Mouse (Mus musculus) lung, embryonic 14.5 days (tissue): Measurements from ENCODE around the gene Micall2. TPM values are rescaled to one million over a fixed set of nuclear protein-coding genes. Genes with fewer than 3 reads are reported as not detected.
A peak's percentile ranks its signal among the peaks of the same experiment; 100 is the strongest.

ENCODE experiments used
- ATAC-seq: fragments of 200-750 bp; cut with Nextera tagmentation; 2 replicates; pipeline ENCODE4 v1.8.0; 2017; ENCODE audit warnings: mild to moderate bottlenecking, moderate TSS enrichment, moderate library complexity; ENCODE audit not compliant: insufficient read depth
- DNase-seq: peaks from one replicate; pipeline ENCODE4 v3.0.0-alpha.2; 2015
- H3K27ac ChIP-seq: fragments of 300-500 bp; sonication (generic); 2 replicates; pipeline ENCODE4 v1.5.1; 2014; ENCODE audit warnings: low read depth, mild to moderate bottlenecking, moderate library complexity
- H3K27me3 ChIP-seq: fragments of 300-500 bp; sonication (generic); 2 replicates; pipeline ENCODE4 v1.6.1; 2014; ENCODE audit warnings: low read length, control low read depth; ENCODE audit not compliant: insufficient read depth
- H3K36me3 ChIP-seq: fragments of 300-500 bp; sonication (generic); 2 replicates; pipeline ENCODE4 v1.6.1; 2014; ENCODE audit warnings: control low read depth; ENCODE audit not compliant: insufficient read depth
- H3K4me1 ChIP-seq: fragments of 300-500 bp; sonication (generic); 2 replicates; pipeline ENCODE4 v1.6.1; 2014; ENCODE audit warnings: antibody characterized with exemption, control low read depth; ENCODE audit not compliant: insufficient read depth
- H3K4me2 ChIP-seq: fragments of 300-500 bp; sonication (generic); 2 replicates; pipeline ENCODE4 v1.6.1; 2014; ENCODE audit warnings: mild to moderate bottlenecking
- H3K4me3 ChIP-seq: fragments of 300-500 bp; sonication (generic); 2 replicates; pipeline ENCODE4 v1.5.1; 2014; ENCODE audit warnings: low read depth, low read length
- H3K9ac ChIP-seq: fragments of 300-500 bp; sonication (generic); 2 replicates; pipeline ENCODE4 v1.6.1; 2014
- H3K9me3 ChIP-seq: fragments of 300-500 bp; sonication (generic); 2 replicates; pipeline ENCODE4 v1.6.1; 2016; ENCODE audit warnings: low read depth, low read length, control low read depth
- CTCF ChIP-seq: IDR thresholded peaks from 2 replicates; pipeline ENCODE4 v1.5.1; 2016; ENCODE audit warnings: antibody characterized with exemption, low read depth
- WGBS: fragments of 180-500 bp; shearing (Covaris S2); extraction: QIAGEN DNeasy Blood & Tissue Kit; methylation state at CpG from one replicate; pipeline ENCODE4 v1.1.7; 2014; 5-methylcytosine and 5-hydroxymethylcytosine counted together
- polyA plus RNA-seq: library from polyadenylated mRNA; unstranded; fragments of >200 nt; fragmentation: Nextera tagmentation; extraction: Ambion mirVana; gene quantifications from 2 replicates; pipeline ENCODE4 v1.2.1, GENCODE M21; 2014

Micall2 gene
- polyA plus RNA-seq, 1 experiment from 2014 or later: 4.8 TPM

DNA sequence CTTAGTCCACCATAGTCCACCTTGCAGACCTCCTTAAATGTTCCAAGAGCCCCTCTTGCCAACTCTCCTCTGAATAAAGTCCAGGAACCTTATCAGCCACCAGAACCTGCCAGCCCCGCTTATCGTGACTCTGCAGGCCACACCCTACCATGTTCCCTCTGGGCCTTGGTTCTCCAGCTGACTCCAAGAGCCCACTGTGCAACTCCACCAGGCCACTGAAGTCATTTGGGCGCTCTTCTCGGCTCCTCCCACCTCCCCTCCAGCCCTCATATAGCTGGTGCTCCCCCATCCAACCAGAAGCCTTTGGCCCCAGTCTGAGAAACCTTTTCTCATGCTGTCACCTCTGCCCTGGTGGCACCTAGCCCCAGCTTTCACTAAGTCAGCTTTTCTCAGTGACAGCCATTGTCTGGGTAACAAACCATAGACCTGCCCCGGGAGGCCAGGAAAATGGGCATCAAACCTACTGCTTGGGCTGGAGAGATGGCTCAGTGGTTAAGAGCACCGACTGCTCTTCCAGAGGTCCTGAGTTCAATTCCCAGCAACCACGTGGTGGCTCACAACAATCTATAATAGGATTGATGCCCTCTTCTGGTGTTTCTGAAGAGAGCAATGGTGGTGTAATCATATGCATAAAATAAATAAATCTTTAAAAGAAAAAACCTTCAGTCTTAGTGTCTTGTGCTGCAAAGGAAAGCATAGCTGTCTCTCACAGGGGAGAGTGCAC, 2.6 kb upstream of the Micall2 start:
- no peaks in the 10 kb centered on the region for H3K36me3 ChIP-seq
- H3K4me2 ChIP-seq: no peak overlapping the region; the same call in 1 of the 2 replicates
- H3K4me1 ChIP-seq: peaks cover 7% of the 10 kb centered on the region
- H3K27ac ChIP-seq: no peak overlapping the region
- H3K9me3 ChIP-seq: no peaks in the 10 kb centered on the region
- no peak overlapping the region for H3K4me3 ChIP-seq
- no peaks in the 10 kb centered on the region for H3K27me3 ChIP-seq
- H3K9ac ChIP-seq: no peak overlapping the region
- no peak for TF ChIP-seq CTCF
- ATAC-seq (no peak), DNase-seq (no peak)
- WGBS: 67% methylated on average over 7 of the region's 7 CpGs

DNA sequence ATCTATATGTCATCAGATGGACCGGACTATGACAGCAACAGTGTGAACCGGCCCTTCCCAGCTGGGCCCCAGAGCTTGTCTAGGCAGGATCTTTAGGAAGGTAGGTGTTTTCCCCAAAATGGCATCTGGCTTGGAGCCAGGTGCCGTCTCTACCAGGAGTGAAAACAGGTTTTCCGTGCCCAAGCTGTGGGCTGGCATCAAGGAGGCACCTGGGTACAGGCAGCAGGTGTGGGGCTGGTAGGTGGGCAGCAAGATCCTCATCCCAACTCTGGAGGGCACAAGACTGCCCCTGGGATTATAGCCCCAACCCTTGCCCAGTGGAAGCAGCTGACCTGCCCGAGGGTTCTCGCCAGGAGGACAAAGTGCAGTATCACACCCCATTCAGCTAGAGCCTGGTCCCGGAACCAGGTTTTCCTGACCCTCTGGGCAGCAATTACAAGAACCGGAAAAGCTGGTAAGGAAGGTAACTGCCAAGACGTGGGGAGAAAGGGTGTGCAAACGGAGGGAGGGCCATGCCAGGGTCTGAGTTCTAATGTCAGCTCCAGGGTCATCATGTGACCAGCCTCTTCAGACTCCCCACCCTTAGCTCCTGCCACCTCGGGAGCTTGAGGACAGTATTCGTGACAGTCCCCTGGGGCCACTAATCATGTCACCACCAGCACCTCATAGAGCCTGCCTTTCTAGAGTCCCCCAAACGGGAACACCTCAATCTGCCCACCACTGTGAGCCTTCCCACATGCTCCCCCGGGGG, 1.9 kb upstream of the Micall2 start:
- peak overlapping the region; percentile 30; the same call in 1 of the 2 replicates for H3K27ac ChIP-seq

DNA sequence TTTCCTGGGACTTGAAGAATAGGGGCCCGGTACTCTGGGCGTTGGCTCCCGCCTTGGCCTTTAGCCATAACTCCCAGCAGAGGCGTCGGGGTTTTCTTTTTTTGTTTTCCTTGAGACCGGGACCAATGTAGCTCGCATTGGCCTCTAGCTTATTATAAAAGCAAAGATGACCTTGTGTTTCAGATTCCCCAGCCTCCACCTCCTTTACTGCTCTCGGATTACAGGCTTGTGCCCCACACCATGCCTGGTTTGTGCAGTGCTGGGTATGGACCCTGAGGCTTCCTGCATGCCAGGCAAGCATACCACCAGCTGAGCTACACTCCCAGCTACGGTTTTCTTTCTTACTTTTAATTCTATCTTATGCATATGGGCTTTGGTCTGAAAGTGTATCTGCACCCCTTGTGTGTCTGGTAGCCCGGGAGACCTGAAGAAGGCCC, 386 bp upstream of the Micall2 start:
- Histone ChIP-seq H3K9ac (no peak overlapping the region; the same call in 1 of the 2 replicates), H3K27ac (peak overlapping the region; percentile 25; the same call in 1 of the 2 replicates)

More for the DNA sequence above, 1.9 kb upstream of the Micall2 start:
- Histone ChIP-seq H3K27me3 (no peaks in the 10 kb centered on the region), H3K9me3 (no peaks in the 10 kb centered on the region), H3K4me2 (no peak overlapping the region; the same call in 1 of the 2 replicates), H3K9ac (no peak overlapping the region), H3K4me3 (no peak overlapping the region), H3K4me1 (peaks cover 7% of the 10 kb centered on the region), H3K36me3 (no peaks in the 10 kb centered on the region)
- 74% methylated on average over 14 of the region's 14 CpGs for WGBS
- DNase-seq: no peak
- no peak for TF ChIP-seq CTCF
- ATAC-seq: no peak

DNA sequence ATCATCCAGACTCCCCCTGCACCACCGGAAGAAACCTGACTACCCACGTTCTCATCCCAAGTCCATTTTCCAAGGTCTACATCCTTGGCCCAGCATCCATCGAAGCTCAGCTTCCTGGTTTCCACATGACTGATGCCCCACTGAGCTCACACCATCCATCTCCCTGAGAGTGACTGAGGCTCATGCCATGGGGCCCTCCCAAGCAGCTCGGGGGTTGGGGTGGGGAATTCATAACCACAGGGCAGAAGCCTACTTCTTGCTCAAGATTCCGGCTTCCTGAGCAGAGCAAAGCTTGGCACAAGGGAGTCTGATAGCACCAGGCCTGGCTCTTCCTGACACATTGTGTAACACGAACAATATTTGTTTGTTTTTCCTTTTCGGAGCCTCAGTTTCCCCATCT, 1.4 kb downstream of the Micall2 start:
- DNase-seq (no peak), ATAC-seq (no peak)
- Histone ChIP-seq H3K27me3 (no peaks in the 10 kb centered on the region), H3K9ac (no peak overlapping the region), H3K36me3 (no peaks in the 10 kb centered on the region), H3K4me1 (peaks cover 11% of the 10 kb centered on the region), H3K27ac (no peak overlapping the region), H3K4me2 (peak overlapping the region; percentile 99), H3K4me3 (peak overlapping the region; percentile 12; the same call in 1 of the 2 replicates), H3K9me3 (no peaks in the 10 kb centered on the region)
- WGBS: 64% methylated on average over 7 of the region's 7 CpGs
- TF ChIP-seq CTCF: no peak

More for the DNA sequence above, 386 bp upstream of the Micall2 start:
- TF ChIP-seq CTCF: no peak
- H3K4me3 ChIP-seq: peak overlapping the region; percentile 54
- peak; percentile 55; the same call in 1 of the 2 replicates for ATAC-seq
- peak overlapping the region; percentile 99 for H3K4me2 ChIP-seq
- DNase-seq: no peak
- WGBS: 12% methylated on average over 10 of the region's 10 CpGs
- no peaks in the 10 kb centered on the region for H3K27me3 ChIP-seq
- H3K36me3 ChIP-seq: no peaks in the 10 kb centered on the region
- no peaks in the 10 kb centered on the region for H3K9me3 ChIP-seq
- H3K4me1 ChIP-seq: peaks cover 7% of the 10 kb centered on the region

DNA sequence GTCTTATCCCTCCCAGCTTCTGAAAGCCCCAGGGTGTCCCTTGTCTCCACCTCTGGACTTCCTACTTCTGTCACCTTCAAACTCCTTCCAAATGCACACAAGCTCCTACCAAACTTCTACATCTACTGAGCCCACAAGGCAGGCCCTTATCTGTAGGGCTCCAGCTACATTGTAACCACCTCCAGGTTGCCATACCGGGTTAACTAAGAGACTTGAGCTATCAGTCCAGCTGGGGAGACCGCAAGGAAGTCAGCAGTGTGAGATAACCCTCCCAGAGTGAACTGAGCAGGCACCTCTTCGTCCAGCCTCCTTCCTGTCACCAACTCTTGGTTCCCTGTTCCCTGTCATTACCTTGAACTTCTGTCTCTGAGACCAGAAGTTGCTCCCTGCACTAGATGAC, 2.1 kb downstream of the Micall2 start:
- H3K4me1 ChIP-seq: peaks cover 11% of the 10 kb centered on the region
- DNase-seq (no peak), ATAC-seq (no peak)
- no peaks in the 10 kb centered on the region for H3K9me3 ChIP-seq
- H3K4me2 ChIP-seq: peak overlapping the region; percentile 99
- peak overlapping the region; percentile 46 for H3K27ac ChIP-seq
- 52% methylated on average over 3 of the region's 3 CpGs for WGBS
- H3K9ac ChIP-seq: no peak overlapping the region
- peak overlapping the region; percentile 12; the same call in 1 of the 2 replicates for H3K4me3 ChIP-seq
- no peaks in the 10 kb centered on the region for H3K27me3 ChIP-seq
- no peak for TF ChIP-seq CTCF
- no peaks in the 10 kb centered on the region for H3K36me3 ChIP-seq

DNA sequence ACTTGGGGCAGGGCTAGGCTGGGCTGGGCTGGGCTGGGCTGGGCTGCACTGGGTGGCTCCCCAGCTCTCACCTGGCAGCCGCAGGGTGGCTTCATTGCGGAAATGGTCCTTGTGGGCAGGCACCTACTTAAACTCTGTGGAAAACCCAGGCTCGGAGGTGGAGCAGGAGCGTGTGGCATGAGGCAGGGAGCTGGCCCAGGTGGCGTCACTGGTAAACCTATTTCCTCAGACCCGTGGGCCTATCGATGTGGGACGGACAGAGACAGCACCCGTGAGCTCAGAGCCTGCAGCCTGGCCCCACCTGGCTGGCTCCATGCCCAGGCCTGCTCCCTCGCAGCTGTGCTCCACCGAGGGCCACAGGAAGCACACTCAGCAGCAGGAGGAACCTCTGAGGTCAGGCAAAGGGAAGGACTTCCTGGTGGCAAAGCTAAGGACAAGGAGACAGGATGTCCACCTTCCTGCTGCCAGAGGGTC, 3.5 kb downstream of the Micall2 start:
- no peak for ATAC-seq
- peaks cover 11% of the 10 kb centered on the region for H3K4me1 ChIP-seq

More for the DNA sequence above, 3.5 kb downstream of the Micall2 start:
- H3K4me2 ChIP-seq: peak overlapping the region; percentile 31
- H3K9ac ChIP-seq: no peak overlapping the region
- no peak overlapping the region for H3K4me3 ChIP-seq
- H3K27ac ChIP-seq: peak overlapping the region; percentile 60
- no peak for TF ChIP-seq CTCF
- H3K9me3 ChIP-seq: no peaks in the 10 kb centered on the region
- H3K36me3 ChIP-seq: no peaks in the 10 kb centered on the region
- H3K27me3 ChIP-seq: no peaks in the 10 kb centered on the region
- WGBS: 44% methylated on average over 11 of the region's 11 CpGs
- DNase-seq: peak; percentile 55
